Mouse (Mus musculus): ENCODE data around the gene Fhdc1.

Gene Fhdc1

DNA sequence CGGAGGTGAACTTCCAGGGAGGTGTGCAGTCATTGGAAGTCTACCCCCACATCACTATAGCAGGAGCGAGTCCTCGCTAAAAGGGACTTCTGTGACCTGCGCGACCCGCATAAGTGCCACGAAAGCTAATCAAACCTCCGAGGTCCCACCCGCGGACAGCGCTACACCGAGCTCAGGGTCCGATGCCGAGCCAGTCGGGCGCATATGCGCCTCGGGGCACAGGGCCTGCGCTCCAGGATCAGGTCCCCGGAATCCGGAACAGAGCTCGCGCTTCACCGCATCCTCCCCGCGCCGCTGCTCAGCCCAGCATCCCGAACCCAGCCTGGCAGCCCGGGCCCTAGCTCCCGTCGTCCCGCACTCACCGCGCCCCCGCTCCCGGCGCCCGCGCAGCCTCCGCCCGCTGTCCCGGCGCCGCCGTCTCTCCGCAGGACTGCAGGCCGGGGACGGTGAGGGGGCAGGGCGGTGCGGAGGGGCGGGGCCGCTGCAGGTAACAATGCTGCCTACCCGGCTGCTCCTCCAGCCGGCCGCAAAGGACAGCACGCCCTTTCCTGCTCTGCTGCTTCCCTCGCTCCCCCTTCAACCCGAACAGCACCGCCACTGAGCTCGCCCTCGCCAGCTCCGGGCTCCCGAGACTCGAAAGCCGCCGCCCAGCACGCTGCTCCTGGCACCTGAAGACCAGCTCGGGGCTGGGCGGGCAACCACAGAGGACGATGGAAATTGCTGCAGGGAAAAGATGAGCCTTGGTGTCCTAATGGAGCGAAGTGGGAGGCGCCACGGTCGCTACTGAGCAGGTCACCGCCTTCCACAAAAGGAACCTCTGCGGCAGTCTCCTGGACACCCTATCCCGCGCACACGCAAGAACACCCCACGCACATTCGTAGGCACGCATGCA is at the start of gene Fhdc1:
Gene Fhdc1 (minus strand): TSS at position 424 of the 892 bp plus-strand sequence.
- in situ Hi-C loops (cut with MboI, MseI) = loop anchor here (10.0 kb wide), 1 partner anchor 1975 kb away; no protein-coding TSS in a partner anchor

DNA sequence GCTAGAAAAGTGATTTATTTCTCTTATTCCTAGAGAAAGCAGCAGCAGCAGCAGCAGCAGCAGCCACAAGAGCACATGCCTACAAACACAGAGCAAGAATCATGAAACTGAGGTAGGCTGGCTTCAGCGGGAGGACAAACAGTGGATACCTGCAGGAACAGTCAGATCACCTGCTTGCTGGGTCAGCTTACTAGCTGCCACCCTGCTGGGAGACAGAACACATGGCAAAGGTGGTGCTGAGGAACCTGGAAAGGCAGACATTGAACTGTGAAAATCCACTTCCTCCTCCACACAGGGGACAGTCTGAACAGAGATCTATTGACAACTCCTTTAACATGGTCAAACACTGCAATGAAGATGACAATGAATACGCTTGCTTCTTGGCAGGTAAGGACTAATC is 48.8 kb upstream of the Fhdc1 start:
- in situ Hi-C loops (cut with MboI, MseI) = loop anchor here (10.0 kb wide), 1 partner anchor 174 kb away; no protein-coding TSS in a partner anchor

DNA sequence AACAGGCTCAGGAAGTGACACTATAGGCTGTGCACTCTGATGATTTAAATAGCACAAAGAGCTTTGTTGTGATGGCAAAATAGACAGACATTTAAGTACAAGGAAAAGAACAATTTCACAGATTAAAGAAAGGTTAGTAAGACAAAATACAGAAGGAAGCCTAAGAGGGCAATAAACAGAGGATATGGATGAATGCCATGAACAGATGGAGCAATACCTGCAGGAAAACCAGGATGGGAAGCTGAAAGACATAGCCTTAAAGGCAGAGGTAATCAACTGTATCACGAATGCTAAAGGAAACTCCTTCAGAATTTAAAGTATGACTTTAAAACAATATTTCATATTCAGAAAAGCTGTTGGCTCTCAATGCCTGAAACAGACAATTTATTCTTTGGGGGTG is 44.7 kb upstream of the Fhdc1 start:
- in situ Hi-C loops (cut with MboI, MseI) = loop anchor here (10.0 kb wide), 1 partner anchor 170 kb away; no protein-coding TSS in a partner anchor

DNA sequence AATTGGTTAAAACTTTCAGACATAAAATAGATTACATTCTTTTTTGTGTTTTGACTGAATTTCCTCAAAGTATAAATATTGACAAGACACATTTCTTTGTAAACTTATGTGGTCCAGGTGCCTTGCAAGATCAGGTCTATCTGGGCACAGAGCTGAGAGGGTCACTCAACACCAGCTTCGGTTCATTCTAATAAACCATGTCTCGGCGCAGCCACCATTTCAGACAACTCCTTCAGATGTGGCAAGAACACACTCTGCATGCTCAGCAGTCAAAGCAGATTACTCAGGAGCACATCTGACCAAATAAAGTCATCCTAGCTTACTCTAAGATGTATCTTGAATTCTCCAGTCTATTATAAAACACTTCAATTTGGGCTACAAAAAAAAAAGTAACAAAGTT is 35.9 kb upstream of the Fhdc1 start:
- in situ Hi-C loops (cut with MboI, MseI) = no loop called here

DNA sequence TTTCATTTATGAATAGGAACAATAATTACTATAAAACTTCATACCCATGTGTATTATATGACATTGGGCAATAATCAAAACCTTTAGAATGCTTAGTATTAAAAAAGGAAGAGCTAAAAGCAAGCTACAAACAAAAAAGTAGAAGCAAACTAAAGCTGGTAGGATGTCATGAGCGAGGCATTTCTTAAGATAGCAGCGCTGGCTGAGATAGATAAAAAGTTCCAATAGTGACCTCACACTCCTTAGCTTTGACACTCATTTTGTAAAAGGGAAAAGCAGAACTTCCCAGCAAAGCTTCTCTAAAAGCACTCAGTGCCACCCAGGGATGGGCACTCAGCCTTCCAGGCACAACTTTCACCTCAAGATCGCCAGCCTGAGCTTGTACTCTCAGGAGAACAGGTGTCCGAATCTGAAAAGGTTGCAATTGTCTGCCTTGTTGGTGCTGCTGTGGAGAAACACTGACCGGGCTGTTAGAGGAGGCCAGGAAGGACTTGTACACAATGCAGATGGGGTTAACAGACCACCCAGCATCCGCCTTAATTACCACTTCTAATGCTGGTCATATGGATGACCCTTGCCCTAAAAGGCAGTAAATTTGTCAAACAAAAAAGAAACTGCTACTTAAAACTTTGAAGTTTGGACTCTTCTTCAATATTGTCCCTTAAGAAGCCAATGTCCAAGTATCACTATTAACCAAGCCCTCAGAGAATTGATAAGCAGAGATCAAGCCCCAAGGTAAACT is 32.7 kb upstream of the Fhdc1 start:
- in situ Hi-C loops (cut with MboI, MseI) = no loop called here

DNA sequence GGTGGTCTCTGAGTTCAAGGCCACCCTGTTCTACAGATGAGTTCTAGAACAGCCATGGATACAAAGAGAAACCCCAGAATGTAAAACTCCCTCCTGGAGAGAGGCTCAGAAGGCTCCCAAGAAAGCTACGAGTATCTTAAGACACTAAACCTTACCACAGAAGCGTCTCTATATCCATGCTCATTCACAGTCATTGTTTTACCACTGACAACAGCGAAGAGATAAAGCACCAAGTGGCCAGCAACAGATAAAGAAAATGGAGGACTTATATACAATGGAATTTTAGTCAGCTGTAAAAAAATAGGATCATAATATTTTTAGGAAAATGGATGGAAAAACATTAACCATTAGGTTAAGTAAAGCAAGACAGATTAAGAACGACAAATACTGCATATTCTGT is 25.0 kb upstream of the Fhdc1 start:
- in situ Hi-C loops (cut with MboI, MseI) = no loop called here

DNA sequence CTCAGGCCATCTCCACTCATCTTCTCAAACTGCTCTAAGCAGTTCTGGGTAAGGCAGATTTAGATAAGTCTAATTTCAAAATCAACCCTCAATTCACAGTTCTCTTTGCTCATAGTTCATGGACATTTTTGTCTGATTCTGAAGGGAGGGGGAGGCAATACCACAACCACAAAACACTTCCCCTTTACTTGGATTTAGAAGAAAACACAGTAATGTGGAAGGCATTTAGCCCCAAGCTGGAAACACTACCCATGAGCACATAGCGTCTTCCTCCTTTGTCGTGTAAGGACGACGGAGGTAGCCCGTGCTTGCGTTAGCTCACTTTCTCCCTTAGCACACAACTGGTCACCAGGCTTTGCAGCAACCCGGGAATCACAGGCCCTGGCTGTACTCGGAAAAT is 24.1 kb upstream of the Fhdc1 start:
- in situ Hi-C loops (cut with MboI, MseI) = no loop called here

DNA sequence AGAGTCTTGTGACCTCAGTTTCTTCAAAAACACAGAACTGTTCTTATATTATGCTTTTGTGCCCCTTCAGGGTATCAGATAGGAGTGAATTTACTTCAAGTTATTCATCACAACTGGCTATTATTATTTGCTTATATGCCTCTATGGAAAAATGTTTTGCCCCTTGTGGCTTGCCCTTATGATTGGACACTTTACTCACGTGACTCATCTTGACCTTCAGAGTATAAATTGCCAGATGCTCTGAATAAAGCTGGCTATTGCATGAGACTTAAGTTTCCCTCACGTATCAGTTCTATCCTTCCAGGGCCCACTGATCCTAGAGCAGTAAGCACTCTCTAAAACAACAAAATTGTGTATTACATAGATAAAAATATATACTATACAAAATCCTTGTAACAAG is 21.9 kb upstream of the Fhdc1 start:
- in situ Hi-C loops (cut with MboI, MseI) = no loop called here

DNA sequence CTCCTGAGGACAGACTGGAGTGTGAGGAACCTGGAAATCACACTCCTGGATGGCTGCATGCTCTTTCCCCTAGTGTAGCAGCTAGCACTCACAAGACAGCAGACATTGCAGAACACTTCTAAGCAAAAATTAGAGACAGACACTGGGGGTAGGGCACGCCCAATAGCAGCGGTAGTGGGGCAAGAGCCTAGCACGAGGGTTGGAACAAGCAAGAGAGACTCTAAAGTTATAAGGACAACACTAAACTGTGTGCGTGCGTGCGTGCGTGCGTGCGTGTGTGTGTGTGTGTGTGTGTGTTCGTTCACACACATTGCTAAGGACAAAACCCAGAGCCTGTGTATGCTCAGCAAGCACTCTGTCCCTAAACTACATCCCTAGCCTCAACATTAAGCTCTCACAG is 20.3 kb upstream of the Fhdc1 start:
- in situ Hi-C loops (cut with MboI, MseI) = no loop called here

DNA sequence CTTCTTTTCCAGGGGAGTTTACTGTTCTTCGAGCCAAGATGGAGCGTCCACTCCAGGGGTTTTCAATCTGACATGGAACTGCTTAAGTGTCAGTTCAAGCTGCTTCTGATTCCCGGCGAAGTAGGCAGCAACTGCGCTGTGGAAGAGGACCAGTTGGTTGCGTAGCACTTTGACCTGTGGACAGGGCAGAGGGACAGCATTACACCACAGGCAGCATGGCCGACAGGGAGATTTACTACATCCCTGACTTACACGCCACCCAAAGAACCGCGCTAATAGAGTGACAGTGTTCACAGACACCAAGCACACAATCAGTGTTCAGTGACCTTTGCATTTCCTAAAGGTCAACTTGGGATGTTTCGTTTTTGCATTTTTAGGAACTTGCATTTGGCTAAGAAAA is 17.5 kb upstream of the Fhdc1 start:
- in situ Hi-C loops (cut with MboI, MseI) = no loop called here

DNA sequence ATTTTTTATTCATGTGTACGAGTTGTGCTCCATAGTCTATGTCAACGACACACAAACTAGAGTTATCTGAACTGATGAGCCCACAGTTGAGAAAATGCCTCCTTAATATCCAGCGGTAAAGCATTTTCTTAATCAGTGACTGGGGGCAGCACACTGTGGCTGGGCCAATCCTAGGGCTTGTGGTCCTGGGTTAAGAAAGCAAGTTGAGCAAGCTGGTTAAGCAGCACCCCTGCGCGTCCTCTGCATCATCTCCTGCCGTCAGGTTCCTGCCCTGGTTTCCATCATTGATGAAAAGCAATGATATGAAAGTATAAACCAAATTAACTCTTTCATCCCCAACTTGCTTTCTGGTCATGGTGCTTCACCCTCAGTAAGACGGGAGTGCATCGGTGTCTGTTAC is 12.4 kb upstream of the Fhdc1 start:
- in situ Hi-C loops (cut with MboI, MseI) = no loop called here

DNA sequence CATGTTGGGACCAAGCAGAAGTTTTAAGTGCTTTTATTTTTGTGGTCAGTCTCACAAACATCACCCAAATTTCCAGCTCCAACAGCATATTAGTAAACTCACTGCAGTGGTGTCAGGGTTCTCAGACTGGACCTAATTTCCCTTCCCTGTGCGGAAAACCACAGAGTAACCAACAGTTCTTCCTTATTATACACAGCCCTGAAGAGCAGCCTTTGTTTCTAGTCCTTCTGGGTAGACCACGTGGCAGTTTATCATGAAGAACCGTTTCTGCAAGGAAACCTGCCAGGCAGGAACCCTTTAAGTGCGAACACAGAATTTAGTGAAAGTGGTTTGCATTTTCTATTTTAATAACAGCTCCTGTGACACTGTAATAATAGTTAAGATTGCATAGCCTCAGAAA is 11.9 kb upstream of the Fhdc1 start:
- in situ Hi-C loops (cut with MboI, MseI) = no loop called here

DNA sequence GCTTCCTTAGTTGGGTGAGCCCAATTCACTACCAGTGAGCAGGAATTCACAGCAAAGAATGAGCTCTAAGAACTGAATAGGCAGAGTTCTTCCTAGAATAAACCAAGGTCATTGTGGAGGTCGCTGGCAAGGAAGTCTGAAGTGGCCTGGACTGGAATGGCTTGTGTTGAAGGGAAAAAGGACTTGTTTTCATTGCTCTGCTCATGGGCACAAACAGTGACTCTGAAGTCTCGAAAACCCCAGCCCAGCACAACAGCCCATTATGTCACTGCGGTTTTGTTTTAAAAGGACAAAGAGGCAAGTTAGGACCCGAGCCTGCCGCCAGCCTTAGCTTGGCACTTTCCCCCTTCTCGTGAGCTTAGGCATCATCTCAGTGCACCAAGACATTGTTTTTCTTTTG is 8.5 kb upstream of the Fhdc1 start:
- in situ Hi-C loops (cut with MboI, MseI) = loop anchor here (10.0 kb wide), 1 partner anchor 1966 kb away; no protein-coding TSS in a partner anchor

DNA sequence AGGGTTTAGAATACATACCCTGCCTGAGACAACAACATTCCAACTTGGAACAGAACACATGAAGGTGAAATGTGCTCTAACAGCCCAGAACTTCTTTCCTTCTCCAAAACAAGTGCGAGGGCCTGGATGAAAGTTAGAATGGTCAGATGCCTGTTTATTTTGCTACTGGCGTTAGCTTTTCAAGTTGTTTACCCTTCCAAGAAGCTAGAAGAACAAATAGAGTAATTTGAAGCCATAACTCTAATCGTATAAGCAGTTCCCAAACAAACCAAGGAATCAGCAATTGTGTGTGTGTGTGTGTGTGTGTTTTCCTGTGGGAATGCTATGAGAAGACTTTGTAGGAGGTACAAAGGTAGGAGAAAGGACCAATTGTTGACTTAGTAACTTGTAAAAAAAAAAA is 4.7 kb upstream of the Fhdc1 start:
- in situ Hi-C loops (cut with MboI, MseI) = loop anchor here (10.0 kb wide), 1 partner anchor 1970 kb away; no protein-coding TSS in a partner anchor

DNA sequence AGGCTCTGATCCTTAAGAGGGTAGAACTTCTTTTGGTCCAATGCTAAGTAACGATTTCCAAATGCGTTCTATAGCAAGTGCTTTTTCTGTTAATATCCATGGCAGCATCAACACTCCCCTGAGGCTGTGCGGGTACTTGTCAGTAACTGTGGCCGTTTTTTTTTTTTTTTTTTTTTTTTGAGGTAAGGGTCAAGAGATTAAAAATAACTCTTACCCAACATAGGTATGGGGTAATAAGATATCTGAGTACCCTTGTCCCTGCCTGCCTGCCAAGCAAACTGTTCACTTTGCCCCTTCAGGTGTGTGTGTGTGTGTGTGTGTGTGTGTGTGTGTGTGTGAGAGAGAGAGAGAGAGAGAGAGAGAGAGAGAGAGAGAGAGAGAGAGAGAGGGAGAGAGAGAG is 4.1 kb upstream of the Fhdc1 start:
- in situ Hi-C loops (cut with MboI, MseI) = loop anchor here (10.0 kb wide), 1 partner anchor 1970 kb away; no protein-coding TSS in a partner anchor

DNA sequence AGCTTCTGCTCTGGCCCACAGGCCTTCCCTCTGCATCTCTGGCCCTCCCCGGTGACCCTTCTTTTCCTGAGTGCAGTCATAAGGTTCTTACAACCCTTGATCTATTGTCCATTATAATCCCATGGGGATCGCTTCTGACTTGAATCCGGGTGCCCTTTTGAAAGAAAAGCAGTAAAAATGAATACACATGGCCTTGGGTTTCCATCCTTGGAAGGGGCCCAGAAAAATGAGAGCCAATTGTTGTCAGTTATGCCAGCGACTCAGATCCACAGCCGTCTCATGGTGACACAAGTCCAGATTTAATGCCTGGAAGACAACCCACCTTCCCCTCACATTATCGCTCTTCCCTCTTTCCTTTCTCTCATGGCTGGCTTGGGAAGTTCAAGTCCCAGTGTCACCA is 1.9 kb upstream of the Fhdc1 start:
- in situ Hi-C loops (cut with MboI, MseI) = loop anchor here (10.0 kb wide), 1 partner anchor 1973 kb away; no protein-coding TSS in a partner anchor

DNA sequence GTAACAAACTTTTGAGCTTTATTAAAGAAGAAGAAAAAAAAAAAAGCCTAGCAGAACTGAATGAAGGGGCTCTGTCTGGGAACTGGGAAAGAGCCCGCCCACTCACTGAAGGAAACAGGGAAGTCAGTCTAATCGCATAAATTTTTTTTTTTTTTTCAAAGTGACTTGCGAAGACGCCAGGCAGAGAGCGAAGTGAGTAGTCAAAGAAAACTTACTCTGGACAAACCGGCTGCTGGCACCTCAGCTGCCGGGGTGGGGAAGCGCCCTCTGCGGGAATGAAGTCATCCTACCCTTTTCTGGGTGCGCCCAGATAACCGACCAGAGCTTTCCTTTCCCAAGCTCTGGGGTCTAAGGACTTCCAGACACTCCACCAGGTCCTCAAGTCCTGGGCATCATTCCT is 875 bp upstream of the Fhdc1 start:
- in situ Hi-C loops (cut with MboI, MseI) = loop anchor here (10.0 kb wide), 1 partner anchor 1974 kb away; no protein-coding TSS in a partner anchor

DNA sequence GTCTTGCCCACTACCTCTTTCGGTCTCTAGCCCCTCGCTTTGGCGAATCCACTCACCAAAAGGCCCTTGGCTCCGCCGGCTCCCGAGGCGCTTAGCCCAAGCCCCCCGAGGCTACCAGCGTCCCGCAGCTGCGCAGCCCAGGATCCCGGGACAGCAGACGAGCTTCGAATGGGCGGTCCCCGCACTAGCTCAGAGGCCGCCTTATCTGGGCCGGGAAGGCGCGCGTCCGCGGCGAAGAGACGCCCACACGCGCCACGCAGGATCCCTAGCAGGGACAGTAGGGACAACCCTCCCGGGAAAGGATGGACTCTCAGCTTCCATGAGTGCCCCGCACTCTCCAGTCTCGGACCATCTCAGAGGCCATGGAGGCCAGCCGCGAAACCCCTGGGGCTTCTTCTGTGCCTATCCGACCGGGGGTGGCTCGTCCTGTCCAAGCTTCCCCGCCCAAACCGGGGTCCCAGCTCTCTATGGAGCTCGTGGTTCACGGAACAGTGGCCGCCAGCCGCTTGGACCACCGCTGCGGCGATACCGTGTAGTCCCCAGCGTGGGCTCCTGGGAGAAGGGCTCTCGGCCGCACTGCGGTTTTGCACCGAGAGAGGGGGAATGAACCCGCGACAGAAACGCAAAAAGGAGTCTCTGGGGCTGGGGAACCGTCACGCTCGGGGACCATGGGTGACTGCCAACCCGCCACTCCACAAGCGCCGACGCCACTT is 780 bp downstream of the Fhdc1 start:
- in situ Hi-C loops (cut with MboI, MseI) = loop anchor here (5.0 to 10.0 kb wide), 2 partner anchors 82 to 1975 kb away; no protein-coding TSS in a partner anchor

DNA sequence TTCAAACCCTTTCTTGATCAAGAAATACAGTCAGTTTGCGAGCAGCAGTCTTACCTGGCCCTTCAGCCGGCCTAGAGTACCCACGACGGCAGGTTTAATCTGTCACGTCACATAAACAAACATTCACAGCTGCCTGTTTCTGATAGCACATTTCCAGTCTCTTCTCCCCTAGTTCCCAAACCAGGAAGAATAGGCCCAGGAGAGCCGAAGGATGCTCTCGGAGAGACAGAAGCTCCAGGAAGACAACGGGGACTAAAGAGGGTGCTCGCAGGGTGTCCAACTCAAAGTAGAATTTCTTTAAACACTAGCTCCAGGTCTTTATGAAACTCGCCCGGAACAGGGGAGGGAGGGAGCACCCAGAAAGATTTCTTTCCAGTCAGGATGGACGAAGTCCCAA is 1.3 kb downstream of the Fhdc1 start:
- in situ Hi-C loops (cut with MboI, MseI) = loop anchor here (5.0 kb wide), 1 partner anchor 82 kb away; no protein-coding TSS in a partner anchor

DNA sequence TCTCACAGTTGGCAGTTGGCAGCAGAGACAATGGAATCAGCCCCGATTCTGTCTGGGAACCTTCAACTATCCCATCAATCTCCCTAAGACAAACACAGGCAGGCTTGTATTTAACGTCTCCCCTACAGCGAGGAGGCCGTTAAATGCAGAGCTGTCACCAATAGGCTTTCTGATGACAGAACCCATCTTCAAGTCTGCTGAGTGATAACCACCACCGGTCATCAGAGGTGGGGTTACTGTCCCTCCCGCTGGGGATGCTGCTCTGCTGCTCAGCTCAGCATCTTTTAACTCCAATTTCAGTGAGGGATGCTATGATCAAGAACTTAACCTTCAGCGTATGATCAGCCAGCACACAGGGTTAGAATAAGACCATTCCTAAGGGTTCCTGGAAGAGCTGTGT is 2.0 kb downstream of the Fhdc1 start:
- in situ Hi-C loops (cut with MboI, MseI) = loop anchor here (5.0 kb wide), 1 partner anchor 81 kb away; no protein-coding TSS in a partner anchor

DNA sequence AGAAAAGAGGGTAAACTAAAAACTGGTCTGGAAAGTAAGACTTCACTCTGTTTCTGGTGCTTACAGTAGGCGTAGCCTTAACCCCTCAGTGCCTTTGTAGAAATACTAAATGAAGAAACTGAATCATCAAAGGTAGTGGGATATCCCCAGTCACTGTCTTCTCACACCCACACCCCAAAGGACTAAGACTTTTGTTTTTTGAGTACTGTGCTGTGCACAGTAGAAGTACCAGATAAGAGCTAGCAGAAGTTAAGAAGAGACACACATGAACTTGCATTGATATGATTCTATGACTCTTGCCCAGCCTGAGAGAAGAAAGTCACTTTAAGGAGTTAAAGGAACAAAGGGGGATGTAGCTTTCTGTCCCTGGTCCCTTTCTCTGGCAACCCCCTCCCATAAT is 2.7 kb downstream of the Fhdc1 start:
- in situ Hi-C loops (cut with MboI, MseI) = loop anchor here (5.0 kb wide), 1 partner anchor 80 kb away; no protein-coding TSS in a partner anchor
